Mouse (Mus musculus): ENCODE measurements around the gene Pcbp3.
"Not testable (repeated sequence)": the region's sequence is repeated elsewhere in the genome, so short reads cannot be mapped to it uniquely, and the experiment has no call there.

Pcbp3 gene

GRCm38 (mm10) chr10:76798751-76799585 is 162.7 kb downstream of the Pcbp3 start:
- no peak for DNase-seq (ENCODE audit: low read depth)

GRCm38 (mm10) chr10:76794102-76794501 is 167.6 kb downstream of the Pcbp3 start:
- no peak for DNase-seq (ENCODE audit: low read depth)

- peak; percentile 37 for DNase-seq (ENCODE audit: low read depth)
Measured at GRCm38 (mm10) chr10:76791475-76791874, 170.2 kb downstream of the Pcbp3 start.

GRCm38 (mm10) chr10:76789885-76790284 is 171.8 kb downstream of the Pcbp3 start:
- DNase-seq (ENCODE audit: low read depth) = no peak

DNA sequence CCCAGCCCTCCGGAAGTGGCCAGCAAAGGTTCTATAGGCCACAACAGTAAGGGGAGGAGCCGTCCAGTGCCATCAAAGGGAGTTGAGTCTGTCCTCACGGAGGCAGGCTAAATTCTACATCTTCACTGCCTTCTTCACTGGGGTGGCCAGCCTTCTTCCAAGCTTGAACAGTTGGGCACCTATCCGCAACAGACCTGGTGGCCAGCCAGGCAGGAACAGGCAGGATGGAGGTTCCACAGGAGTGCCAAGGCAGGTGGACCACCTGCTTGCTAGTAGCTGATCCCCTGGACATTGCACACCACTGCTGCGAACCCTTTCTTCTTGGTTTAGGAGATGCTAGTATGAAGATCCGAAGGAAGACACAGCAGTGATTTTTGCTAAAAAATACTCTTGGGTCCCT is 176.4 kb downstream of the Pcbp3 start:
- no peak for DNase-seq (ENCODE audit: low read depth)

DNA sequence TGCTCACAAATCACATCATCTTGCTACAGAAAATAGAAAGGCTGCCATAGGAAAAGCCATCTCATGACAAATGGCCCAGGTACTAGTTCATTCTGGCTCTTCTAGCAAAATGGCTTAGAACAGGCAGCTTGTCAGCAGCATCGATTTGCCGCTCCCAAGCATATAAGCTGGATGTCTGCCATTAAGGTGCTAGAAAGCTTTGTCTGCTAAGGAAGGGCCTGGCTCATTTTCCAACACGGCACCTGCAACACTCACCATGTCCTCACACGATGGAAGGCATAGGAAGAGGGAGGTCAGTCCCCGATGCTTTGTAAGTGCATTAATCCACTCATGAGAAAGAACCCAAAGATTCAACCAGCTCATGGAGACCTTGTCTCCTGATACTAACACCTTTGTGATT is 182.5 kb downstream of the Pcbp3 start:
- no peak for DNase-seq (ENCODE audit: low read depth)

DNA sequence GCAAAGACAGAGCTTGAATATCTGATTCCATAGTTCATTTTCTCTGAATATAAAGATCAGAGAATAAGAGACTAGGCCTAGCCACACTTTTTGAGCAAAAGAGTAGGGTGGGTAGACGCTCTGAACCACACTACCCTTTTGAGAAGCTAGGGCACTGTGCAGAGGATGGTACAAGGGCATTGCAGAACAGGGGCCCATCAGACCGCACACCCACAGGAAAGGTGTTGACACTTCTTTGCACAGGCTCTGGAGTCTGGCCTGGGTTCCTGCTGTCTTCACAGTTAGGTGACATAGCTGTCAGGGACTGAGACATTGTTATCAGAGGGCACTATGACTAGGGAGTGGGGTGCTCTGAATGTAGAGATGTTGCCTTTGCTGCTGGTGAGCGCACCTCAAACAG is 190.1 kb downstream of the Pcbp3 start:
- no peak for DNase-seq (ENCODE audit: low read depth)

- DNase-seq (ENCODE audit: low read depth) = no peak
Measured at GRCm38 (mm10) chr10:76771086-76771485, 190.6 kb downstream of the Pcbp3 start.

- no peak for DNase-seq (ENCODE audit: low read depth)
Measured at GRCm38 (mm10) chr10:76769581-76769980, 192.1 kb downstream of the Pcbp3 start.

GRCm38 (mm10) chr10:76766196-76766595 is 195.5 kb downstream of the Pcbp3 start:
- DNase-seq (ENCODE audit: low read depth) = no peak

DNA sequence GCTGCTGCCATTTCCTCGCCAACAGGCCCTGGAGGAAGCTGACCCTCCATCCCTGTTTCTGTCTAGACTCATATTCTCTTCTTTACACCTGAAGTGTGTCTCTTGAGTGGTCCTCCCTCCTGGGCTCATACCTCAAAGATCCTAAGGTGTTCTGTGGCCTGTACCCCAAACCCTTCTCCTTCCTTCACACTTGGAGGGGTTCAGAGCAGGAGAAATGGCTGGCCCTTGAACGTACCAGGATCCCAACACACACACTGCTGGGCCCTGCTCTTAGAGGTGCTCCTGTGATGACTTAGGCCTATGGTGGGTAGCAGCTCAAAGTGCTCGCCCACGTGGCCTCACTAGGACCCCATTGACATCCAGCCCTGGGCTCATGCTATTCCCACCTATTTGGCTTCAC is 196.8 kb downstream of the Pcbp3 start:
- no peak for DNase-seq (ENCODE audit: low read depth)

DNA sequence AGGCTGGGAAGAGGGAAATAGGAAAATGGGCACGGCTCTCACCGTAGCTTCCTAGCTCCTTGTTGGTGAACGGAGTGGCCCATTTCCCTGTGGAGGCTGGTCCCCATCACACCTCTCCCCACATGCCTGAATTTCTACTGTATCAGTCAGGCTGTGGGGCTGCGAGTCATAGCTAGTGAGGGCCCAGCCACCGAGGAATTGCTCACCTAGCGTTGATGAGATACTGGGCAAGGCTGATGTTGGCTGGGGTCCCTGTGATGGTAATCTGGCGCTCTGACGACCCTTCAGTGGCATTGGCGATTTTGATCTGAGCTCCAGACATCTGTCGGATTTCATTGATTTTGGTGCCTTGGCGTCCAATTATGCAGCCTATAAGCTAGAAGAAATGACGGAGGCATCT is 198.7 kb downstream of the Pcbp3 start:
- DNase-seq (ENCODE audit: low read depth) = no peak

- no peak for DNase-seq (ENCODE audit: low read depth)
Measured at GRCm38 (mm10) chr10:76762411-76762810, 199.3 kb downstream of the Pcbp3 start.

GRCm38 (mm10) chr10:76759878-76760277 is 201.8 kb downstream of the Pcbp3 start:
- no peak for DNase-seq (ENCODE audit: low read depth)

DNA sequence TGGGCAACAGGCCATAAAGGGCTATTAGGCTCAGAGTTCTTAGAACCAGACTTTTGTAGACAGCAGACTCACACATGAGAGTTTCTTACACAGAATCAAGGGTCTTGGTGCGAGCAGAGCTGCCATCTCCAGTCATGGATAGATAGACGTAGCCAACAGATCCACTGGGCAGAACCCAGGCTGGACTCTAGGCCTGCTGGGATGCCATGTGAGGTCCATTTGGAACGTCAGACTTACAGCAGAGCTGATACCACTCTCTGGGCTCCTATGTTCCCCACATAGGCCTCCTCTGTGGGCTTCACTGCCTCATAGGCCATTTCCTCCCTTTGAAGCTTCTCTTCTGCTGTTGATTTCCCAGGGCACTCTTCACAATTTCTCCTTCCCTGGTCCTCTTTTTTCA is 208.0 kb downstream of the Pcbp3 start:
- DNase-seq (ENCODE audit: low read depth) = no peak

DNA sequence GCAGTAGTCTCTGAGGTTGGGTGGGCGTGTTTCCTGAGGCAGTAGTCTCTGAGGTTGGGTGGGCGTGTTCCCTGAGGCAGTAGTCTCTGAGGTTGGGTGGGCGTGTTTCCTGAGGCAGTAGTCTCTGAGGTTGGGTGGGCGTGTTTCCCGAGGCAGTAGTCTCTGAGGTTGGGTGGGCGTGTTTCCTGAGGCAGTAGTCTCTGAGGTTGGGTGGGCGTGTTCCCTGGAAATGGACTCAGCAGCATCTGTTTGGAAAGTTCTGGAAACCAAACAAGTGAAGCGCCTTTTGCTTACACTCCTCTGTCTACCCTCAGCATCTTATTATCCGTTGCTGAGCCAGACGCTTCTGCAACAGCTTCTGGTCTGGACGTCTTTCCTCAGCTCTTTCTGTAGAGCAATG is 217.4 kb downstream of the Pcbp3 start:
- DNase-seq (ENCODE audit: low read depth) = not testable (repeated sequence)

GRCm38 (mm10) chr10:76736764-76737163 is 224.9 kb downstream of the Pcbp3 start:
- DNase-seq (ENCODE audit: low read depth) = no peak

DNA sequence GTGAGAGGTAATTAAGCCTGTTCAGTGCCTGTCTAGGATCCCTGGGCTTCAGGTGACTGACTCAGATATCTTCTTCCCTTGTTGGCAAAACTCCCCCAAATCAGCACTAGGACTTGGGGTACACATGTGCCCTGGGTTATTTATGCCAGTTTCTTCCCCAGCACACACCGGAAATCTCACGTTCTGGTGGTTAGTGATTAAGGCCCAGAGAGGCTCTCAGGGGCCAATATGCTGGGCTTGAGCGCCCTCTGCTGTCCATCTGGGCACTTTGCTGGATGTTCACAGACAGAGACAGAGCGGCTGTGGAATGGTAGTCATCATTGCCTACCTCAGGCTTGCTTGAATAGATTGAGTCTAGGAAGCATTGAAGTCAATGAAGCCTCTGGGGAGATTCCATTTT is 226.7 kb downstream of the Pcbp3 start:
- DNase-seq (ENCODE audit: low read depth) = peak; percentile 51

GRCm38 (mm10) chr10:76733677-76734068 is 228.0 kb downstream of the Pcbp3 start:
- DNase-seq (ENCODE audit: low read depth) = no peak

DNA sequence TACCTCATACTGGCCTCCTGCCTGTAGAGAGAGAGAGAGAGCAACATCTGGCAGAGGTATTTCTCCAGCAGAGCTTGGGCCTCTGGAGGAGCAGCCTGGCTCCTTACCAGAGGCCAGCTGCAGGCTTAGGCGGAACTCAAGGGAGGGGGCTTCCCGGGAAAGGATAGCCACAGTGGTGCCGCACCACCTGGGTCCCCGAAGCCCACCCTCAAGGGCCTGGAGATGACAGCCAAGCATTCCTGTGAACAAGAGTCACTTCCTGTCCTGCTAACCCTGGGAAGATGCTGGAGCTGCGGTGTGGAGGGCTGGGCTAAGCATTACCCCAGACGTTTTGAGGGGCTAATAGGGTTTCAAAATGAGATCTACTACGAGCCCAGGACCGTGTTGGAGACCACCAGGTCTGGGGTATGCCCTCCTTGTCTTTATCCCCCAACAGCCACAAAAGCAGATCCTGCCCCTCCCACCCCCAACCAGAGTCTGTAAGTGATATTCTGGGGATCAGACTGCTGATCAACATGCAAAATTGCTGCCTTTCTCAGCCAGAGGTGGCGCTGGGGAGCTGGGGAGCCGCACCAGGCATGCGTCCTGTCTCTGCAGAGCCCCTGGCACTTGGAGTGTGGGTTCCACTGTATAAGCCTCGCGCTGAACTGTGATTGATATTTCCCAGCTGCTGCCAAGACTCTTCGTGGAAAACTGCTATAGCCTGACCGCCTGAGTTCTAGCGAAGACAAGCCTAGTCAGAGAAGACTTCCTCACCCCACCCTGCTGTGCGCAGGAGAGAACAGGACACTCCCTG is 228.6 kb downstream of the Pcbp3 start:
- DNase-seq (ENCODE audit: low read depth) = peak; percentile 19

DNA sequence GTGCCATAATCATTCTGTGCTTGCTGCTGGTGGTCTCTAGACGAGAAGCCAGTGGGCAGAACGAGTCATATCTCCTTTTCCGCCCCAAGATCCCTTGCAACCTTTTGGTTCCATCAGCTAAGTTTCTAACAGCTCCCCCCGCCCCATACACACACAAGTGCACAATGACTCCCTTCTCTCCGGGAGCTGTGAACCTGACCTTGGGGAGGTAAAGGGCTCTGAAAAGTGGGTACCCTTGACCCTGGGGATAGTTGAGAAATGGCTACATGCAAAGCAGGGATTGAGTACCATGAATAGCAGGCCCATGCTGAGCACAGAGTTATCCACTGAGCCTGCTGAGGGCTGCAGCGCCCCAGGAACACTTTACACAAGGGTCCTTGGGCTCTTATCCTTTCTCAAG is 229.3 kb downstream of the Pcbp3 start:
- DNase-seq (ENCODE audit: low read depth) = no peak

- no peak for DNase-seq (ENCODE audit: low read depth)
Measured at GRCm38 (mm10) chr10:76731621-76732239, 230.0 kb downstream of the Pcbp3 start.

Data from c-Kit-positive CD71-positive TER-119-negative erythroid progenitor cells, embryonic 14.5 days (primary cell).